Mouse (Mus musculus) adrenal gland, postnatal 36 days (tissue): ENCODE data around the gene Amt. TPM values are rescaled to one million over a fixed set of nuclear protein-coding genes. Genes with fewer than 3 reads are reported as not detected.

Source experiments
- DNase-seq, 2 experiments: peaks; one replicate each; pipeline ENCODE4 v3.0.0; 2021; ENCODE audit warnings: mixed read lengths in 1 of 2
- long read RNA-seq, 2 experiments: library from polyadenylated mRNA; stranded (forward); transcript quantifications; one replicate each; pipeline ENCODE4 v2.0.0; 2021; ENCODE audit warnings: borderline sequencing depth in 2 of 2
- total RNA-seq, 2 experiments: library from RNA; stranded (reverse); gene quantifications; 2 replicates each; pipeline ENCODE4 v1.2.3; 2021

Amt gene
- total RNA-seq: 1 to 10 TPM; 2.7 to 4.4 TPM
- long read RNA-seq, experiment 1, partial matches to known transcripts: 0 of 2 reads
- long read RNA-seq, experiment 1, other reads (novel, unspliced or antisense): 1 of 2 reads
- long read RNA-seq, experiment 2: 0 reads

- peak in 1 of 2 experiments; percentile 18 for DNase-seq
These were observed at the start of gene Amt for GRCm38 (mm10) chr9:108296453-108297355. Gene Amt, plus strand, starts transcription at chr9:108296853.

GRCm38 (mm10) chr9:108248957-108249356 lies 47.7 kb upstream of the Amt start:
- peak in 1 of 2 experiments; percentile 18 for DNase-seq

GRCm38 (mm10) chr9:108251877-108252276 lies 44.8 kb upstream of the Amt start:
- DNase-seq: peak; percentile 78 to 82

GRCm38 (mm10) chr9:108252766-108253165 lies 43.9 kb upstream of the Amt start:
- no peak for DNase-seq

- no peak for DNase-seq
These were observed 36.1 kb upstream of the Amt start for GRCm38 (mm10) chr9:108260526-108260925.

GRCm38 (mm10) chr9:108261865-108262264 lies 34.8 kb upstream of the Amt start:
- DNase-seq: no peak

- no peak for DNase-seq
These were observed 34.1 kb upstream of the Amt start for GRCm38 (mm10) chr9:108262494-108263049.

- peak; percentile 83 to 85 for DNase-seq
These were observed 33.4 kb upstream of the Amt start for GRCm38 (mm10) chr9:108263131-108263681.

- DNase-seq: peak; percentile 99 to 100
These were observed 32.9 kb upstream of the Amt start, which contains the start of gene Dag1 for GRCm38 (mm10) chr9:108263690-108264190. Gene Dag1, minus strand, starts transcription at chr9:108263958.

- peak; percentile 50 to 71 for DNase-seq
These were observed 32.3 kb upstream of the Amt start for GRCm38 (mm10) chr9:108264191-108264921.

- no peak for DNase-seq
These were observed 30.3 kb upstream of the Amt start for GRCm38 (mm10) chr9:108266261-108266935.

GRCm38 (mm10) chr9:108267691-108268090 lies 29.0 kb upstream of the Amt start:
- no peak for DNase-seq

- peak in 1 of 2 experiments; percentile 64 for DNase-seq
These were observed 28.0 kb upstream of the Amt start for GRCm38 (mm10) chr9:108268701-108269100.

- no peak for DNase-seq
These were observed 24.7 kb upstream of the Amt start for GRCm38 (mm10) chr9:108271941-108272340.

- no peak for DNase-seq
These were observed 24.0 kb upstream of the Amt start for GRCm38 (mm10) chr9:108272691-108273090.

GRCm38 (mm10) chr9:108273485-108273884 lies 23.2 kb upstream of the Amt start:
- no peak for DNase-seq

- peak; percentile 78 to 79 for DNase-seq
These were observed 21.9 kb upstream of the Amt start for GRCm38 (mm10) chr9:108274476-108275330.

- DNase-seq: no peak
These were observed 21.4 kb upstream of the Amt start for GRCm38 (mm10) chr9:108275331-108275659.

- DNase-seq: peak; percentile 46 to 54
These were observed 17.8 kb upstream of the Amt start for GRCm38 (mm10) chr9:108278697-108279450.
